Mouse (Mus musculus): ENCODE data around the gene Tenm3.

Gene Tenm3

DNA sequence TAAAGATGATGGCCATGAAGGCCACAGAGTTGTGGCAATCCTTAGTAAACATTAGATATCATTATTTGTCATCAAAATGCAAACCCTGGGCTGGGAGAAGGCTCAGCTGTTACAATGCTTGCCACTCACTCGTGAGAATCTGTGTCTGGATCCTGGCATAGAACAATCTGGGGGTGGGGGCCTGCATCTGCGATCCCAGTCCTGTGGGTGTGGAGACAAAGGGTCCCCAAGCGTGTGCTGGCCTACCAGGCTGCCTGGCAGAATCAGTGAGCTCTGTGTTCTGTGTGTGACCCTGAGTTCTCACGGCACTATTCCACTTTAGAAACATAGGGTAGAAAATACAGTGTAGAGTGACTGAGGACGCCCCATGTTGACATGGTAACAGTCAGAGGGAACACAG is 468.6 kb downstream of the Tenm3 start:
- no peak for ATAC-seq (ENCODE audit: insufficient number of reproducible peaks, low FRiP score, low TSS enrichment)

DNA sequence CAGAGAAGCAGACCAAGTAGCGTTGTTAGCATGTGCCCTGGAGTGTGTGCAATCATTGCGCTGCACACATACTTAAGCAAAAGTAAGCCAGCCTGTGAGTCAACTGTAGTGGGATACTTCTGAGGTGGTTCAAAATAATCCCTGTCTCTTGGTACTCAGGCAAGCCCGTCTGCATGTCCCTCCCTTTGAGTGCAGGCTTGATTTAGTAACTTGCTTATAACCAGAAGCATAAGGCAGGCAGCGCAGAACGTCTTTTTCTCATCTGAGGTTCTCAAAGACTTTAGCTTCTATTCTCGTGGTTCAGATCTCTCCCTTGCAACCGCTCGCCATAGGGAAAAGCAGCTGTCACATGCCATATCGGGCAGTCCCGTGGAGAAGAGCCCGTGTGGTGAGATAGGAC is 470.3 kb downstream of the Tenm3 start:
- no peak for ATAC-seq (ENCODE audit: insufficient number of reproducible peaks, low FRiP score, low TSS enrichment)

DNA sequence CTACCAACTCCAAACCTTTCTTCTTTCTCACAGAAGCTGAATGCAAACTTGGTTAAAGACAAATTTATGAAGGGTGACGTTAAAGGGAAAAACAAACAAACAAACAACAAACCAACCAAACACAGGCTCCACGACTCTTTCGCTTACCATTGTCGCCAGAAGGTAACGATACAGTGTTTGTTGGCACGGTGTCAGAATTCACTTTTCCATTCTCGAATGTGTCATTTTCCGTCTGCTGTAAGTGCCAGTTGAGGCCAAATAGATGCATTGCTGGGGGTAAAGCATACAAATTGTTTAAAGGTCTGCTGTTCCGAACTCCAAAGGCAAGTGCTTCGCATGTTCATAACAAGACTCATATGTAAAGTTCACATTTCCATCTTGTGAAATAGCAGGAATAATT is 476.6 kb downstream of the Tenm3 start:
- no peak for ATAC-seq (ENCODE audit: insufficient number of reproducible peaks, low FRiP score, low TSS enrichment)

DNA sequence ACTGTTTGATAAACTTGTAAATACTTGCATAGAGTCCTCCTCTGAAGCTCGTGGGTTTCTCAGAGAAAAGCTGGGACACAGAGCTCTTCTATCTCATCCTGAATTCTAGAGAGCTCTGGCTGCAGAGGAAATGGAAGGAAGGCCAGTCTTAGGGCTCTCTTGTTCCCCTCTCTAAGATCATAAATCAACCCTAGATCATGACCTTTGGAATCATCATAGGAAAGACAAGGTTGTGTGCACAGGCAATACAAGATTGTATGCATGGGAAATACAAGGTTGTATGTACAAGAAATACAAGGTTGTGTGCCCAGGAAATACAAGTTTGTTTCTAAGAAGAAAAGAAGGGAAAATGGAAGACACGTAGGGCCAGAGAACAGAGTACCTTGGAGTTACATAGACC is 486.9 kb downstream of the Tenm3 start:
- ATAC-seq (ENCODE audit: insufficient number of reproducible peaks, low FRiP score, low TSS enrichment), result no peak

DNA sequence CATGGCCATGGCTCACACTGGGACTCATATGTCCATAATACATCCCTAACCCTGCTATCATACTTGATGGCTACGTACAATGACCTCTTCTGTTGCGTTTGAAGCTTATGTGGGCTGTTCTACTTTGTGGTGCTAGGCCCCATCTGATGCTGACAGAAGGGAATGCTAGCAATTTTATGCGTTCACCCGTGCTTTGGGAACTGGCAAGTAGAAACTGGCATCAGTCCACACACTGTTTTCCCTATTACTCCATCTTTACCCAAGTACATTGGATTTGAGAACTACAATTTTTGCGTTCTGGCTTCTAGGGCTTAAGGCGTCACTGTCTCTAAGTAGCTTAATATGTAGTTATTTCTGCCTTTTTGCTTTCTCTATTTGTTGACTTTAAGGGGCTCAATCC is 490.3 kb downstream of the Tenm3 start:
- no peak for ATAC-seq (ENCODE audit: insufficient number of reproducible peaks, low FRiP score, low TSS enrichment)

DNA sequence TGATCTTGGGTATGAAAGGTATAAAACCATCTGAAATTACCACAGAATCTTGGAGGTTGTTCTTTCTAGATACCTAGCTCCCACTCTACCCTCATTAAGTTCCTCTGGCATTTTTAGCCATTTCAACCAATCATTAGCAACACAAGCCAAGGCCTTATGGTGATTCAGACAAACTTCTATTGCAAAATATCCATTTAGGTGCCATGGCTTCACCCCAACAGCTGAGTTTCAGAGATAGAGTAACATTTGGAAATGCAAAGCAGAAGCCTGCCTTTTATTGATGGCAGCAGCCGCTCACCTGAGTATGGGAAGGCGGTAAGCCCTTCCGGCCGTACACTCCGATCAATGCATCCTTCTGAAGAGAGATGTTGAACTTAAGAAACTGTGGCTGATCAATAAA is 494.9 kb downstream of the Tenm3 start:
- no peak for ATAC-seq (ENCODE audit: insufficient number of reproducible peaks, low FRiP score, low TSS enrichment)

DNA sequence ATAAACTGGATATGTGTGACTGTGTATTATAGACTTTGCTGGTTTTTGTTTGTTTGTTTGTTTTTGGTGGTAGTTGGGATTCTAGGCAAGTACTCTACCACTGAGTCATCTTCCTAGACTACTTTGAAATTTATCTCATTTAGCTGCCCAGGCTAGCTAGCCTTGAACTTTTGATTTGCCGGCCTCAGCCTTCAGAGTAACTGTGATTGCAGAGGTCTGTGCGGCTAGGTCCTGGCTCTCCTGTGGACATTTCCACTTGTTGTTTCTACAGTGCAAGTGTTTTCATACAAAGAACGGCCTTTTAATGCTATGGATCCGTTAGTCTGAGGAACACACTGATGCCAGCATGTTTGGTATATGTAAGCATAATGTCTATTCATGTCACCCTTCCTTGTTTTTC is 495.4 kb downstream of the Tenm3 start:
- ATAC-seq (ENCODE audit: insufficient number of reproducible peaks, low FRiP score, low TSS enrichment), result no peak

DNA sequence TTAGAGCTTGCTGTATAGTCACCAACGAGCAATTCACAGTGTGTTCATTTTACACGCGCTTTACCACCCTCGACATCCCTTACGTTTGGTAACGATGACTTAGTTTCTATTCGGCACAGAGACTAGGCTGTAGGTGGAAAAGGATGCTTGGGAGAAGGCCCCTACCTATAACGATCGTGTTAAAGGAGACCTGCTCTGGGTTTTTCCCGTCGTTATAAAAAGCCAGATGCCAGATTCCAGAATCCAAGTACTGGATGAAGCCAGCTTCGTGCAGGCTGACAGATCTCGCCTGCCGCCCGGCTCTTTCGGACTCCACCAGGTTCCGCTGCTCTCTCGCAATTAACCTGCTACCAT is 500.7 kb downstream of the Tenm3 start:
- no peak for ATAC-seq (ENCODE audit: insufficient number of reproducible peaks, low FRiP score, low TSS enrichment)

DNA sequence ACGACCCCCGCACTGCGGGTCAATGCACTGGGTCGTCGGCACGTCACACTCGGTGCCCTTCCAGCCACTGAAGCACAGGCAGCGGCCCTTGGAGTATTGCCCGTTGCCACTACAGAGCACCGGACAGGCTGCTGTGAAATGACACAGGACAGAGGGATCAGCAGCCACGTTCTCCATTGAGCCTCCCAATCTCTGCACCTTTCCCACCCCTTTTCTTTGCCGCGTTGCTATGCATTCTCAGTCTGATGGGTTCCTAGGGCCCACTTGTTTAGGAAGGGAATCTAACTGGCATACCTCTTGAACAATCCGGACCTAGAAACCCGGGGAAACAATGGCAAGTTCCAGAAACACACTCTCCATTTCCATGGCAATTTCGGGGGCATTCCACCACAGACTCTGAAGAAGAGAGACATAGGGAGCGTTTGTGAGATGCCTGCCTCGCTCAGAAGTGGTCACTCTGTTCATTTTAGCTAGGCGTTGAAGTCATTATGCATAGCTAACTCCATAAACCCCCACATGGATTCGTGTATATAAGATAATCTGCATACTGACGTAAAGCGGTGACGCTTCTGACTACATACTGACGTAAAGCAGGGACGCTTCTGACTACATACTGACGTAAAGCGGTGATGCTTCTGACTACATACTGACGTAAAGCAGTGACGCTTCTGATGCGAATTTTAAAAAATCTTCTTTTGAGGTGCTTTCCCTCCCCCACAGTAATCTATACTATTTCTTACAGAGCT is 501.3 kb downstream of the Tenm3 start:
- no peak for ATAC-seq (ENCODE audit: insufficient number of reproducible peaks, low FRiP score, low TSS enrichment)

DNA sequence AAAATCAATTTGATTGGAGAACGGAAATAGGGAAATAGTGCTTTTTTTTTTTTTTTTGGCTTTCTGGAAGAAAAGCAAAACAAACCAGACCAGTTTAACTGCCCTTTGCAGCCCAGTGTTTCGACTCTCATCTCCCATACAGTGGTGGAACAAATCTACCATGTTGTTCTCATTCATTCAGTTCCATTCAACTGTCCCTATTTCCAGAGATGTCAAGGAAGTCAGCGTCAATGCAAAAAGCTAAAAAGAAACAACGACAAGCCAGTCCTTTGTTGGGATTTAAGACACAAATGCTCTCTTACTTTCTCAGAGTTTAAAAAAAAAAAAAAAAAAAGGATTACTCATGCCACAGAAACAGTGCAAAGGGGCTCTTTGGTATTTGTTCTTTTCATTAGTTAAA is 502.1 kb downstream of the Tenm3 start:
- no peak for ATAC-seq (ENCODE audit: insufficient number of reproducible peaks, low FRiP score, low TSS enrichment)

DNA sequence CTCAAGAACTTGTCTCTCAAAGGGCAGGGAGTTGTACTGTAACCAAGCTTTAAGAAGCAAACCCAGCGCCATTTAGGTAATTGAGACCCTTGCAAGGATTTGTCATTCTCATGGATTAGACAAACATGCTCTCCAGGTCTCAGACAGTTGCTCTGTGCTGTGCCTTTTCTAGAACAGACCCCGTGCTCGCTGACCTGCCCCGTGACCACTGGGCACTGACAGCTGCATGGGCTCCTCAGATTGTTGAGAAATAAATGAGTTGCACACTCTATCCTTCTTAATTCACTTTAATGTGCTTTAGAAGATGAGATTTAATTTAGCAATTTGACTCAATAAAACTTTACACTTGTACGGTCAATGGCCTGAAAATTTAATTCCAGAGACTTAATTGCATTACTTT is 502.5 kb downstream of the Tenm3 start:
- ATAC-seq (ENCODE audit: insufficient number of reproducible peaks, low FRiP score, low TSS enrichment), result no peak

DNA sequence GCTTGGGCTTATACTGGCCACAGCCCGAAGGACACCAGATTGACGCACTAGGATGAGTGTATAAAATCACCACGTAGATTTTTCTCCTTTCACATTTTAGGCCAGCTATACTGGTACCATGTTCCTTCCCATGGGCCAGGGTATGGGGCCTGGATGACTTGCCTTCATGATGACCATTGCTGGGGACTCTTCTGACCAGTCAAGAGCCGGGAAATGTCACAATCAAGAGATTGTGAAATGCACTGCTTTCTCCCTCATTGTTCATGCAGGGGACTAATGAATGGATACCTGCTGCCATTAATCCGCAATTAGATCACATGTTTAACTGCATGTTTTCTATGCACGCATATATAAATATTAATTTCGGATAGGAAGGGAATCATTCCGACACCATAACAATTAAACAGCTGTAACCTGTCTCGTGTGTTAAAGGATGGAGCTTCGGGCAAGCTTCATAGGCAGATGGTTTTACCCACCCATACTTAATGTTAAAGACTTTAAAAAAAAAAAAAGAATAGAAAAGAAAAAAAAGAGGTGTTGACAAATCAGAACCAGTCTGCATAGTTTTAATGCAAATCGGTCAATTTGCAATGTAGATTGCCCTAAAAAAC is 521.0 kb downstream of the Tenm3 start:
- no peak for ATAC-seq (ENCODE audit: insufficient number of reproducible peaks, low FRiP score, low TSS enrichment)

DNA sequence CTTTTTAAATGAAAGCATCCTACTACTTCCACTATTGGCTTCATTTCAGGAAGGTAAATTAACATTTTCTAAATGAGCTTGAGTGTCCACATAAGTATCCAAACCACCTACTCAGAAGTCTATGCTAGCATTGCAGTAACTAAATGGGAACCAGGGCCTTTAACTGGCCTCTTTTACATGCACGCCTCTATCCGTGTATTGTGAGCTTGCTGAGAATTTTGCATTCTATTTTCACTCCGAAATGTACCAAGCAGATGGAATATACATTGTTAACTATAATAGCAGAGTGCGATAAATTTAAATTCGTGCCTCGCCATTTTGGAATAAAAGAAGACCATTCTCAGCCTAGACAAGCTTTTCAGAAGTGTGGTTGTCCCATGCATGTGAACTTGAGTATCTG is 521.5 kb downstream of the Tenm3 start:
- ATAC-seq (ENCODE audit: insufficient number of reproducible peaks, low FRiP score, low TSS enrichment), result no peak

DNA sequence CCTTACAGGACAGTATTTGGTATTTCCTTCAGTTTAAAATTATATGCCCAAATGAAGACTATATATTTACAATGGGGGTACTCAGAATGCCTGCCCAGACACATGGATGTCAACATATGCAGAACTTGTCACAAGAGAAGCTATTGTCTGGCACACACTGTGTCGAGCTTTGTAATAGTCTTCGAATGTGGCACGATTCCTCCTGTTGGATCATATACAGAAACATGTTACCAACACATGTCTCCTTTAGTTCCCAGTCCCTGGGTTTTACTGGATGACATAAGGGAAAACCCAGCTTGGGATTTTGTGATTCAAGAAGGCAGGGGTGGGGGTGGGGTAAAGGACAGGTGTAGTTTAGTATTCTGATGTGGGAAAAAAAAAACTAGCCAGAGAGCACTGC is 524.1 kb downstream of the Tenm3 start:
- ATAC-seq (ENCODE audit: insufficient number of reproducible peaks, low FRiP score, low TSS enrichment), result no peak

DNA sequence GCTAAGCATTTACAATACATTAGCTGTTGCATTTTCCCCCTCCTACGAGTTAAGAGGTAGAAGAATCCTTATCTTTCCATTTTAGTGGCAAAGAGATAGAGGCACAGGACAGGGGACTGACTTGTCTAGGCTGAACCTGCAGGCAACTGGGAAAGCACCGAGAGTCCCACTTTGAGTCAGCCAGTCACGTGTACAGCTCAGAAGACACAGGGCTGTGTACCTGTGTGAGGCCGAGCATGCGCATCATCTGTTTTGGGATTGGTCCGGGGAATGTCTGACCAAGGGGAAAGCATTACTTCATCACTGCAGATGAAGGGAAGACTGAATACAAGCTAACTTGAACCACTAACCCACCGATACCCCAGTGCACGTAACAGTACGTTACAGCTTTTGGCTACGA is 526.3 kb downstream of the Tenm3 start:
- ATAC-seq (ENCODE audit: insufficient number of reproducible peaks, low FRiP score, low TSS enrichment), result no peak

DNA sequence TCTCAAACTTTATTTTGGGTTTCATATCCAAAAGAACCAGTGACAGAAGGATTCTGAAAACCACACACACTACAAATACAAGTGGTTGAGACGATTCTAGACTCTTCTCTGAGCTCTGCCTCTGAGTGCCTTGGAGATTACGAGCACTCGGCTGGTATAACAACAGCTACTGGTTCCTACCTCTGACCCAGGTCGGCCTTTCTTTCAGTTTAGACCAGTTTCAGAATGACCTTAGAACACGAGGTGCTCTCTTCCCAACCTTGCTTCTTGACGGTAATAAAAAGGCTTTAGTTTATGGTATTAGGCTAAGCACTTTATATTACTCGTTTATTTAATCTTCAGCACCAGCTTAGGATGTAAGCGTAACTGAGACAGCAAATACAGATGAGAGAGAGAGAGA is 528.1 kb downstream of the Tenm3 start:
- ATAC-seq (ENCODE audit: insufficient number of reproducible peaks, low FRiP score, low TSS enrichment), result no peak

DNA sequence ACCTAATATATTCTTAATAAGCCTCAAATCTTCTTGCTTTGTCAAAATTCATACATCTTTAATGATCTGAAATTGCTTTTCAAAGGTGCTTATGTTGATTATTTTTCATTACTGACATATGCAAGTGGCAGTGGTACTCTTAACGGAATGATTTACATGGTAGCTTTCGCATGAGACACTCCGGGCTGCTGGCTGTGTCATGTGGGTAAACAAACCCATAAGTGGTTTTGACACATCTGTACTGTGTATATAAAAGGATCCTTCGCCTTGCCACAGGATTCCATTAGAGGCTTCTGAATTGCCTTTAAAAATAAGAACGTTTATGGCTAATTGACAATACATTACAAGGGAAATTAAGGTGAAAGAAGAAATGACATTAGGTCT is 529.8 kb downstream of the Tenm3 start:
- ATAC-seq (ENCODE audit: insufficient number of reproducible peaks, low FRiP score, low TSS enrichment), result no peak

DNA sequence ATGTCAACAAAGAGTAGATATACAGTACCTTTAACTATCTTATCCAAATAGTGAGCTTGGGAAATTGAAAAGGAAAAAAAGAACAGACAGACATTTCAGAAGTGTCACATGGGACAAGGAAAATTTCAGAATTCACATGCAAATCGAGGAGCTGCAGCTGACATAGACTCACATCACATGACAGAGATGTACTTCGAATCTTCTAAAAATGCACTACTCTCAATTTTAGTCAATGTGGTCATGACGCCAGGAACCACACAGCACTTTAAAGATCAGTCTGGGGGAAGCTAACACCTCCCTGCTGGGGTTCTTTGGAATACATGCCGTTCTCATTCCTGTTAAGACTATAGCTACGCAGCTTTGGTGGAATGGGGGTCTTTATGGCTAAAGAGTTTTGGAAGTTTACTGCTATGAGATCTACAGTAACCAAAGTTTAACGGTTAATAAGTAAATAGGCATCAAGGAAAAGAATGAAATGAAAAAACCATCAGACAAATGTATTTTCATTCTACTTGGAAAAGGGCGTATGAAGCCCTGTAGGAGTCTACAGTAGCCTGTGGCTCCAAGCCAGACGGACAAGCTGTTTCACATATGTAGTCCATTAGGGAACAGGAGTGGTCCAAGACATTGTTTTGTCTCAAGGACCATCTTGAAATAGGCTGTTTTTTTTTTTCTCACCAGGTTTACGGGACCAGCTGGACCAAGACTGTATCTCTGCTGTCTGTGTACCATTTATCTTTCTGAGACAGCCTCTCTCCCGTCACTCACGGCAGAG is 530.4 kb downstream of the Tenm3 start:
- no peak for ATAC-seq (ENCODE audit: insufficient number of reproducible peaks, low FRiP score, low TSS enrichment)

DNA sequence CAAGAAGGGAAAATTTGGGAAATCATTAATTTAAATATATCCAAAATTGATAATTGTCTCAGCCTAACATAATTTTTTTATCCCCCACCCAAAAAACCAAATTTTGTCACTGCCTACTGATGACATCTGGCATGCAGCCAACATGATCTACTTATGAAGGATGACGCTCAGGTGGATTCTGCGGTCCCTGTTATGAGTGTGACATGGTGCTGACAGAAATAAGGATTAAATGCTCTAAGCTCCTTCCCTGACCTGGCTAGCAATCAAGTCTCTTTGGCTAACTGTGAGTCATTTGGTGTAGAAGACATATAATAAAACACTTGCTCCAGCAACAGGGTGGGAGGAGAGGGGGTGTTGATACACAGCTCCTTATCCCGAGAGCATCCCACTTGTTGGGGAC is 532.0 kb downstream of the Tenm3 start:
- ATAC-seq (ENCODE audit: insufficient number of reproducible peaks, low FRiP score, low TSS enrichment), result no peak

DNA sequence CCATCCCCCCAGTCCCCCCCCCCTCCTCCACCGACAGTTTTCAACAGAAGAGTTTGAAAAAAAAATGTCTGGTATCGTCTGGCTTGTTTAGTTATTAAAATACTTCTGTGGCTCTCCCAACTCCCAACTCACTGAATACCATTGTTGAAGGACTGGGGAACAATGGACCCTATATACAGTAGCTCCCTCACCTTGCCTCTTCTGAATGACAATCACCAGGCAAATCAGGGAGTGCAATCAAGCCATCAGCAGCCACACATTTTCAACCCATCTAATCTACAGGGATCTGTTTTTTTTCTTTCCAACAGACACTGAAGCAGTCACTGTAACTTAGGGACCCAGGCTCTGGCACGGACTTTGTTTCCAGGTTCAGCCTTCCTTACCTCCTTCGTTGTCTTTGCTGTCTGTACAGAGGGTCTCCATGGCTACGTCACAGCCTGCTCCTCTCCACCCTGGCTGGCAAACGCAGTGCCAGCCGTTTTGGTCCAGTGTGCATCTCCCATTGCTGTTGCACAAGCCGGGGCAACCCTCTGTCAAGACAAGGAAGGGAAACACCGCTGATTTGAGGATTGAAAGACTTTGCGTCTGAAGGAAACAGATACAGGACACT is 533.4 kb downstream of the Tenm3 start:
- no peak for ATAC-seq (ENCODE audit: insufficient number of reproducible peaks, low FRiP score, low TSS enrichment)

DNA sequence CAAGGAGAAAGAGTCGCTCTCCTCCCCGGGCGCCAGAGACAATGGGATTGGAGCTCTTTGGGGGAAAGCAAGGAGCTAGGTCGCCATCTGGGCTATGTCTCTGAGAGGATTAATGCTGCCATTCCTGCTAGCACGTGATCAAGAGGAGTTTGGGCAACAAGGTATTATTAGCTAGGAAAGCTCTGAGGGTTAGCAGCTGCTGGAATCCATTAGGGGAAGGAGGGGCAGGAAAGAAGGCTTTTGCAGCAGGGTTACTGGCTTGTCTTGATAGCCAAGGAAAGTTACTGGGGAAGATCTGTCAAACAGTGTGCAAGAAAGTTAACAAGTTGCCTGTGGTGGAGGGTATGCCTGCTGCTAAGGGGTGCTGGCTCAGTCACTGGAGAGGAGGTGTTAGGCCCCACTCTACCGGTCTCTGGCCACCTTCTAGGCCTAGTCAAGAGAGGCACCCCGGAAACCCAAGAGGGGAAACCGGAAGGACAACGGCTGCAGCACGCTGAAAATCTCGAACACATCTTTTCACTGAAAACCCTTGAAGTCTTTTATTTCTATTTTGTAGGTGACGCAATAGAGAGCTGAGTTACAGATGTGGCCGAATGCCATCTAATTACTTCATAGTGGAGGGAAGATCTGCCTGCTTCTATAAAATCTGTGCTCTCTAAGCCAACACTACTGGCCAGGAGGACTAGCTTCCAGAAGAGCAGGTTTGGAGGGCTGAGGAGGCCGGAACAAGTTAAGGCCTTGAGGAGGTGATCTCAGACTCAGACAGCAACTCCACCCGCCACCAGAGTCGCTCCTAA is 534.4 kb downstream of the Tenm3 start:
- no peak for ATAC-seq (ENCODE audit: insufficient number of reproducible peaks, low FRiP score, low TSS enrichment)

Data from cerebellum, adult (tissue).